Mouse (Mus musculus) lung, adult 2 months (tissue): ENCODE results near the gene Skap1.

Source experiments
- CTCF ChIP-seq: fragments of 200-500 bp; IDR thresholded peaks from 2 replicates; pipeline ENCODE4 v1.5.1; 2011; ENCODE audit warnings: mild to moderate bottlenecking, low read length, control low read depth; ENCODE audit not compliant: insufficient read depth
- POLR2A ChIP-seq: fragments of 200-500 bp; IDR thresholded peaks from 2 replicates; pipeline ENCODE4 v1.6.1; 2011; ENCODE audit warnings: low read depth, mild to moderate bottlenecking, control low read depth, low read length, borderline replicate concordance; ENCODE audit errors: extremely low read depth

DNA sequence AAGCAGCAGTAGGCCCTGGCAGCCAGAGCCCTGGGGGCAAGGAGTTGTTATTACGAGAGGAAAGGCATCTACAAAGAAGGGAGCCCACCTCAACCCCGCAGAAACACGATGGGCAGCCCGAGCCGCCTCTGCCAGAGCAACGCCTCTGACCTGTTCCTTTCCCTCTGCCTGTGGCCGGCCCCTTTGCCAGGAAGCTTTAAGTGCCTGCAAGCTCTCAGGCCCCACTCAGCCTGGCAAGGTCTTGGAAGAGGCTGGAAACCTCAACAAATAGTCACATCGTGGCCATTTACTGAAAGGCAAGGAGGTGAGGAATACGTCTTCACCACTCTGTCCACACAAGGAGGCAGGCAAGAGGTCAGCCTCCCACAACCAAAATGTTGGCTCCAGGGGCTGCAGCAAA lies 303.8 kb downstream of the Skap1 start:
- TF ChIP-seq CTCF (no peak), POLR2A (no peak)
